Comparison of ENCODE assay signal across 13 mouse cellular contexts in genomic region chr2:62513477-62513876, GRCm38 (mm10). TPM values are rescaled to one million over a fixed set of nuclear protein-coding genes. Genes with fewer than 3 reads are reported as not detected.
DNase-seq lines count a peak whose midpoint lies in the region; ATAC-seq lines count a peak whose summit lies in the region.
"Had no signal": no experiment of that assay in that cellular context is flagged by ENCODE, and none has a peak within 500 bp of the region (broad histone marks: within the 10 kb centered on the region; RNA-seq: fewer than 3 reads in every experiment).

No protein-coding gene starts in this region.

- intact Hi-C loops in heart, postnatal 25 days (cut with DNase I) = no loop called here

- WGBS in forebrain, embryonic 15.5 days = 61% methylated on average over 15 of the region's 15 CpGs
- 90% methylated on average over 15 of the region's 15 CpGs for WGBS in forebrain, embryonic 12.5 days
- 62% methylated on average over 15 of the region's 15 CpGs for WGBS in forebrain, embryonic 16.5 days
- WGBS in kidney, embryonic 14.5 days = 88% methylated on average over 15 of the region's 15 CpGs

- peak; percentile 90 for ATAC-seq in forebrain, embryonic 15.5 days (replicated peaks)
- no peak for ATAC-seq in forebrain, embryonic 12.5 days (ENCODE audit: low FRiP score)
- peak; percentile 86 for ATAC-seq in forebrain, embryonic 16.5 days
- no peak for ATAC-seq in kidney, embryonic 14.5 days (ENCODE audit: low FRiP score, low TSS enrichment)

- no peaks in the 10 kb centered on the region for H3K27me3 ChIP-seq in forebrain, embryonic 15.5 days
- H3K27me3 ChIP-seq in forebrain, embryonic 12.5 days = no peaks in the 10 kb centered on the region
- H3K27me3 ChIP-seq in forebrain, embryonic 16.5 days (replicated peaks; ENCODE audit: control insufficient read depth, insufficient read depth, low read length) = no peaks in the 10 kb centered on the region
- no peaks in the 10 kb centered on the region for H3K27me3 ChIP-seq in kidney, embryonic 14.5 days (ENCODE audit: control insufficient read depth, insufficient read depth, low read length)
- H3K27me3 ChIP-seq: hindbrain, embryonic 13.5 days; neural tube, embryonic 12.5 days had no signal

- peak; percentile 14 to 49 for DNase-seq in layer of hippocampus, postnatal 14 days (ENCODE audit: low spot score in 2 of 2)
- peak; percentile 67 for DNase-seq in right cerebral cortex, postnatal 4 days
- no peak for DNase-seq in heart, postnatal 25 days (ENCODE audit: low spot score)
- no peak for DNase-seq in heart, adult 11 months
- DNase-seq: gastrocnemius, postnatal 36 days; spleen, adult 18-20 months had no signal

- H3K4me1 ChIP-seq in forebrain, embryonic 15.5 days = 0 out of 2 replicates have a peak, but pooled peaks cover 5% of the 10 kb centered on the region
- no peaks in the 10 kb centered on the region for H3K4me1 ChIP-seq in forebrain, embryonic 12.5 days
- peaks cover 2% of the 10 kb centered on the region; the same call in 1 of the 2 replicates for H3K4me1 ChIP-seq in forebrain, embryonic 16.5 days (replicated peaks; ENCODE audit: control insufficient read depth, insufficient read depth, low read length)
- H3K4me1 ChIP-seq in kidney, embryonic 14.5 days (ENCODE audit: control insufficient read depth, insufficient read depth, low read length) = no peaks in the 10 kb centered on the region
- H3K4me1 ChIP-seq: hindbrain, embryonic 13.5 days; neural tube, embryonic 12.5 days had no signal

- no peak overlapping the region for H3K9ac ChIP-seq in forebrain, embryonic 15.5 days (replicated peaks)
- H3K9ac ChIP-seq in forebrain, embryonic 12.5 days = no peak overlapping the region
- H3K9ac ChIP-seq in forebrain, embryonic 16.5 days (replicated peaks; ENCODE audit: low read depth, low read length) = no peak overlapping the region
- H3K9ac ChIP-seq in kidney, embryonic 14.5 days (ENCODE audit: low read depth, low read length) = no peak overlapping the region
- H3K9ac ChIP-seq: hindbrain, embryonic 13.5 days; neural tube, embryonic 12.5 days had no signal

- no peak overlapping the region for H3K4me2 ChIP-seq in forebrain, embryonic 15.5 days (replicated peaks)
- no peak overlapping the region for H3K4me2 ChIP-seq in forebrain, embryonic 12.5 days
- H3K4me2 ChIP-seq in forebrain, embryonic 16.5 days (ENCODE audit: low read length) = no peak overlapping the region
- no peak overlapping the region for H3K4me2 ChIP-seq in kidney, embryonic 14.5 days (replicated peaks; ENCODE audit: low read depth, low read length)
- H3K4me2 ChIP-seq: hindbrain, embryonic 13.5 days; neural tube, embryonic 12.5 days had no signal

- H3K27ac ChIP-seq in forebrain, embryonic 15.5 days (replicated peaks) = peak overlapping the region; percentile 16; the same call in 1 of the 2 replicates
- no peak overlapping the region for H3K27ac ChIP-seq in forebrain, embryonic 12.5 days
- H3K27ac ChIP-seq in forebrain, embryonic 16.5 days (ENCODE audit: low read length) = peak overlapping the region; percentile 9; the same call in 1 of the 2 replicates
- H3K27ac ChIP-seq in kidney, embryonic 14.5 days (ENCODE audit: low read depth, low read length) = no peak overlapping the region
- H3K27ac ChIP-seq: hindbrain, embryonic 13.5 days; neural tube, embryonic 12.5 days had no signal

- H3K9me3 ChIP-seq in forebrain, embryonic 15.5 days = no peaks in the 10 kb centered on the region
- no peaks in the 10 kb centered on the region for H3K9me3 ChIP-seq in forebrain, embryonic 12.5 days
- no peaks in the 10 kb centered on the region for H3K9me3 ChIP-seq in forebrain, embryonic 16.5 days (ENCODE audit: control insufficient read depth, low read length)
- H3K9me3 ChIP-seq in kidney, embryonic 14.5 days (ENCODE audit: control insufficient read depth, low read length) = no peaks in the 10 kb centered on the region
- H3K9me3 ChIP-seq: hindbrain, embryonic 13.5 days; neural tube, embryonic 12.5 days had no signal

- H3K4me3 ChIP-seq in forebrain, embryonic 15.5 days = no peak overlapping the region
- H3K4me3 ChIP-seq in forebrain, embryonic 12.5 days (replicated peaks) = no peak overlapping the region
- no peak overlapping the region for H3K4me3 ChIP-seq in forebrain, embryonic 16.5 days (replicated peaks; ENCODE audit: low read length)
- H3K4me3 ChIP-seq in kidney, embryonic 14.5 days (ENCODE audit: low read length) = no peak overlapping the region
- H3K4me3 ChIP-seq: hindbrain, embryonic 13.5 days; neural tube, embryonic 12.5 days had no signal

- no peaks in the 10 kb centered on the region for H3K36me3 ChIP-seq in forebrain, embryonic 15.5 days
- H3K36me3 ChIP-seq in forebrain, embryonic 12.5 days (replicated peaks) = no peaks in the 10 kb centered on the region
- H3K36me3 ChIP-seq in forebrain, embryonic 16.5 days (ENCODE audit: control insufficient read depth, insufficient read depth) = no peaks in the 10 kb centered on the region
- no peaks in the 10 kb centered on the region for H3K36me3 ChIP-seq in kidney, embryonic 14.5 days (ENCODE audit: control insufficient read depth, insufficient read depth, low read length)
- H3K36me3 ChIP-seq: hindbrain, embryonic 13.5 days; neural tube, embryonic 12.5 days had no signal

RNA-seq across cellular contexts. Expression of gene Gcg, which starts 30.0 kb away (rescaled TPM):
- polyA plus RNA-seq in forebrain, embryonic 15.5 days (2015; fragmentation: Nextera tagmentation; extraction: Ambion mirVana) = 3.5 and 3.8 TPM in 2 replicates
- 0.65 and 1.1 TPM in 2 replicates for polyA plus RNA-seq in forebrain, embryonic 12.5 days (2016; fragmentation: Nextera tagmentation; extraction: Ambion mirVana)
- 2.7 and 2.8 TPM in 2 replicates for polyA plus RNA-seq in forebrain, embryonic 16.5 days (2015; fragmentation: Nextera tagmentation; extraction: Ambion mirVana)
- under 1 TPM in 1 of 2 experiments, not detected in 1; 0.64 TPM for total RNA-seq in layer of hippocampus, postnatal 14 days (2021)
- not detected in 2 replicates for polyA plus RNA-seq in kidney, embryonic 14.5 days (2014; fragmentation: Nextera tagmentation; extraction: Ambion mirVana)
- total RNA-seq in heart, postnatal 25 days (2021) = not detected
- total RNA-seq: gastrocnemius, postnatal 36 days had no signal
- polyA plus RNA-seq: neural tube, embryonic 12.5 days; urinary bladder, adult 2 months had no signal

Comparison
In these comparisons a context has a peak if more than half of its experiments do, and no peak if none do; other contexts are left out.
1. ATAC-seq: peak in forebrain, embryonic 15.5 days (single experiment) and forebrain, embryonic 16.5 days (single experiment); none in forebrain, embryonic 12.5 days (single experiment) and kidney, embryonic 14.5 days (single experiment).
2. H3K27ac ChIP-seq: peak in forebrain, embryonic 15.5 days (single experiment) and forebrain, embryonic 16.5 days (single experiment); none in forebrain, embryonic 12.5 days (single experiment) and kidney, embryonic 14.5 days (single experiment).
3. DNase-seq: peak in layer of hippocampus, postnatal 14 days (2 of 2) and right cerebral cortex, postnatal 4 days (single experiment); none in heart, postnatal 25 days (single experiment) and heart, adult 11 months (single experiment).